Mouse (Mus musculus): Measurements from ENCODE around the gene Nfkb1. TPM values are rescaled to one million over a fixed set of nuclear protein-coding genes. Genes with fewer than 3 reads are reported as not detected.
A peak's percentile ranks its signal among the peaks of the same experiment; 100 is the strongest.

Nfkb1 gene
- polyA plus RNA-seq, 1 experiment from 2014 or later = 22.6 TPM

DNA sequence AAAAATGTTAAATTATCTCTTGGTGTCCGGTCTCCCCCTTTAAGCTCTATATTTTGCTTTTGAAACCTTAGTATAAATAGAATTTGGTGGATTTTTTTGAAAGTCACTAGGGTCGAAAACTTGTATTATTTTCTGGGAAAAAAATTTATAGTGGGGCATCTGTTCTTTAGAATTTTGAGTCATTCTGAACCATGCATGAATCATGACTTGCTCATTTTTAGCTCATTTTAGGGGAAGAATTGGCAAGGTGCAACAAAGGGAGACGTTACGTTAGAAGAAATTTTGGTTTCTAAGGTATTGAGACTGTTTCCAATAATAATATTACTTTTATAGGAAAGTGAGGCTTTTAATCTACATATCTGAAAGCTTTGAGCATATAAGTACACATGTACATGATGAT lies 20.3 kb upstream of the Nfkb1 start:
- no peak overlapping the region for H3K4me3 ChIP-seq (replicated peaks; ENCODE audit: low read length)
- ATAC-seq (ENCODE audit: insufficient read depth, low FRiP score) = no peak
- H3K27ac ChIP-seq (ENCODE audit: low read length) = no peak overlapping the region
- H3K9me3 ChIP-seq (replicated peaks; ENCODE audit: control insufficient read depth, low read length) = no peaks in the 10 kb centered on the region
- no peak overlapping the region for H3K4me2 ChIP-seq (ENCODE audit: low read depth, low read length)
- H3K4me1 ChIP-seq (ENCODE audit: control insufficient read depth, insufficient read depth, low read length) = no peaks in the 10 kb centered on the region
- 83% methylated on average over 4 of the region's 4 CpGs for WGBS
- H3K36me3 ChIP-seq (ENCODE audit: control insufficient read depth, insufficient read depth, low read length) = no peaks in the 10 kb centered on the region
- H3K27me3 ChIP-seq (ENCODE audit: control insufficient read depth, insufficient read depth, low read length) = no peaks in the 10 kb centered on the region
- H3K9ac ChIP-seq (ENCODE audit: low read length) = no peak overlapping the region

- no peak overlapping the region for H3K9ac ChIP-seq (ENCODE audit: low read length)
- no peak for ATAC-seq (ENCODE audit: insufficient read depth, low FRiP score)
- no peak overlapping the region for H3K4me3 ChIP-seq (replicated peaks; ENCODE audit: low read length)
- no peaks in the 10 kb centered on the region for H3K9me3 ChIP-seq (replicated peaks; ENCODE audit: control insufficient read depth, low read length)
- no peaks in the 10 kb centered on the region for H3K36me3 ChIP-seq (ENCODE audit: control insufficient read depth, insufficient read depth, low read length)
- H3K4me2 ChIP-seq (ENCODE audit: low read depth, low read length) = no peak overlapping the region
- H3K27me3 ChIP-seq (ENCODE audit: control insufficient read depth, insufficient read depth, low read length) = no peaks in the 10 kb centered on the region
- WGBS = 81% methylated on average over 9 of the region's 9 CpGs
- no peaks in the 10 kb centered on the region for H3K4me1 ChIP-seq (ENCODE audit: control insufficient read depth, insufficient read depth, low read length)
- H3K27ac ChIP-seq (ENCODE audit: low read length) = no peak overlapping the region
Measured at GRCm38 (mm10) chr3:135711040-135711570, 19.8 kb upstream of the Nfkb1 start.

DNA sequence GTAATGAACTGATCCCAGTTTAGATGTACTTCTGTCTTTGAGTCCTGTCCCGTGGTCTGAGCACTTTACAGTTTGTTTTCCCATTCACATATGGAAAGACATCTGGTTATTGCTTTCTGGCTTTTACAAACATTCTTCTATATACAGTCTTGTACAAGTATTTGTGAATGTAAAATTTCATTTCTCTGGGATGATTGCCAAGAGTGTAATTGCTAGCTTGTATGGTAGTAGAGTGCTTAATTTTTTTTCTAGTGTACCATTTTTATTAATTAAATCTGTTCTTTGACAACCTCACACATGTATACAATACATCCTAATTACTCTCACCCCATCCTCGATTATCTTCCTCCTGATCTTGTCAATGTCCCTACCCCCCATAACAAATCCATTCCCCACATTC lies 12.0 kb upstream of the Nfkb1 start:
- Histone ChIP-seq H3K27me3 (ENCODE audit: control insufficient read depth, insufficient read depth, low read length) (no peaks in the 10 kb centered on the region), H3K9ac (ENCODE audit: low read length) (no peak overlapping the region), H3K36me3 (ENCODE audit: control insufficient read depth, insufficient read depth, low read length) (no peaks in the 10 kb centered on the region), H3K4me1 (ENCODE audit: control insufficient read depth, insufficient read depth, low read length) (peaks cover 11% of the 10 kb centered on the region), H3K27ac (ENCODE audit: low read length) (no peak overlapping the region), H3K9me3 (replicated peaks; ENCODE audit: control insufficient read depth, low read length) (no peaks in the 10 kb centered on the region), H3K4me3 (replicated peaks; ENCODE audit: low read length) (no peak overlapping the region), H3K4me2 (ENCODE audit: low read depth, low read length) (no peak overlapping the region)
- no peak; the same call in 1 of the 2 replicates for ATAC-seq (ENCODE audit: insufficient read depth, low FRiP score)
- WGBS = 34% methylated on average over 2 of the region's 2 CpGs

DNA sequence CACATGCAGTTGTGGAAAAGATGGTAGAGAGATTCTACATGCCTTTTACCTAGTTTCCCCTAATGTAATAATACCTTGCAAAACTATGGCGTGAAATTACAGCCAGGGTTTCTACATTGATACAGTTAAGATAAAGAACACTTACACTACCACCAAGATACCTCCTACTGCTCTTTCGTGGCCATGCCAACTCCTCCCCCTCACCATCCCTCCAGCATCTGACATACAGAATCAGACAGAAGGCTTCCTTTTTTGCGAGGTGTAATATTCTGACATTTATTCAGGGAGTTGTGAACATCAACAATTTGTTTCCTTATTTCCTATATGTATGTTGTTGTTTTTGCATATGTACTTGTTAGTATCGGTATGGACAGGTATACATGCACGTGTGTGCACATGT lies 11.3 kb upstream of the Nfkb1 start:
- ATAC-seq (ENCODE audit: insufficient read depth, low FRiP score) = no peak
- H3K4me1 ChIP-seq (ENCODE audit: control insufficient read depth, insufficient read depth, low read length) = peaks cover 11% of the 10 kb centered on the region
- WGBS = 84% methylated on average over 5 of the region's 5 CpGs

GRCm38 (mm10) chr3:135699523-135700264 lies 8.3 kb upstream of the Nfkb1 start:
- H3K36me3 ChIP-seq (ENCODE audit: control insufficient read depth, insufficient read depth, low read length) = no peaks in the 10 kb centered on the region
- H3K27ac ChIP-seq (ENCODE audit: low read length) = peak overlapping the region; percentile 71
- no peak overlapping the region for H3K4me3 ChIP-seq (replicated peaks; ENCODE audit: low read length)
- H3K9me3 ChIP-seq (replicated peaks; ENCODE audit: control insufficient read depth, low read length) = no peaks in the 10 kb centered on the region
- no peaks in the 10 kb centered on the region for H3K27me3 ChIP-seq (ENCODE audit: control insufficient read depth, insufficient read depth, low read length)
- no peak overlapping the region for H3K9ac ChIP-seq (ENCODE audit: low read length)
- WGBS = 48% methylated on average over 10 of the region's 10 CpGs
- peak overlapping the region; percentile 20; the same call in 1 of the 2 replicates for H3K4me2 ChIP-seq (ENCODE audit: low read depth, low read length)
- peak; percentile 58; the same call in 1 of the 2 replicates for ATAC-seq (ENCODE audit: insufficient read depth, low FRiP score)
- H3K4me1 ChIP-seq (ENCODE audit: control insufficient read depth, insufficient read depth, low read length) = peaks cover 11% of the 10 kb centered on the region

More for the DNA sequence above, 11.3 kb upstream of the Nfkb1 start:
- no peak overlapping the region for H3K4me2 ChIP-seq (ENCODE audit: low read depth, low read length)
- no peak overlapping the region for H3K4me3 ChIP-seq (replicated peaks; ENCODE audit: low read length)
- no peak overlapping the region for H3K27ac ChIP-seq (ENCODE audit: low read length)
- no peaks in the 10 kb centered on the region for H3K9me3 ChIP-seq (replicated peaks; ENCODE audit: control insufficient read depth, low read length)
- H3K9ac ChIP-seq (ENCODE audit: low read length) = no peak overlapping the region
- H3K27me3 ChIP-seq (ENCODE audit: control insufficient read depth, insufficient read depth, low read length) = no peaks in the 10 kb centered on the region
- H3K36me3 ChIP-seq (ENCODE audit: control insufficient read depth, insufficient read depth, low read length) = no peaks in the 10 kb centered on the region

- H3K4me1 ChIP-seq (ENCODE audit: control insufficient read depth, insufficient read depth, low read length) = peaks cover 11% of the 10 kb centered on the region
- H3K4me3 ChIP-seq (replicated peaks; ENCODE audit: low read length) = no peak overlapping the region
- no peaks in the 10 kb centered on the region for H3K27me3 ChIP-seq (ENCODE audit: control insufficient read depth, insufficient read depth, low read length)
- 47% methylated on average over 12 of the region's 12 CpGs for WGBS
- H3K36me3 ChIP-seq (ENCODE audit: control insufficient read depth, insufficient read depth, low read length) = no peaks in the 10 kb centered on the region
- ATAC-seq (ENCODE audit: insufficient read depth, low FRiP score) = no peak
- no peak overlapping the region for H3K27ac ChIP-seq (ENCODE audit: low read length)
- no peak overlapping the region for H3K9ac ChIP-seq (ENCODE audit: low read length)
- H3K9me3 ChIP-seq (replicated peaks; ENCODE audit: control insufficient read depth, low read length) = no peaks in the 10 kb centered on the region
- no peak overlapping the region for H3K4me2 ChIP-seq (ENCODE audit: low read depth, low read length)
Measured at GRCm38 (mm10) chr3:135698466-135698975, 7.2 kb upstream of the Nfkb1 start.

DNA sequence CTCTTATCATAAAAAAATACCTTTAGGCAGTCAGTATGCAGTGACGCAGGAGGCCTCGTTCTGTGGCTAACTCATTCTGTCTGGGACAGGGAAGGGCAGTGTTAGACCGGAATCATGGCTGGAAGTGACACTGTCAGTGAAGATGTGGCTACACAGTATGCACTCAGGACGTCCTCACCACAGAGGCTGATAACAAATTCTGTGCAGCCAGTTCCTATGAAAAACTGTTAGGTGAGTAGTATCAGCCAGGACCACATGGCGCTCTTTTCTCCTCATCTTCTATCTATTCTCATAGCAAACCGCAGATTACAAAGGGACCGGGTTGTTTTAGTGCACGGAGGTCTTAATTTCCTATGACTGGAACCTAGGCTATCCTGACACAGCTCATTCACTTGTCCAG lies 4.9 kb upstream of the Nfkb1 start:
- peaks cover 22% of the 10 kb centered on the region for H3K4me1 ChIP-seq (ENCODE audit: control insufficient read depth, insufficient read depth, low read length)
- no peaks in the 10 kb centered on the region for H3K9me3 ChIP-seq (replicated peaks; ENCODE audit: control insufficient read depth, low read length)
- H3K4me2 ChIP-seq (ENCODE audit: low read depth, low read length) = no peak overlapping the region
- H3K4me3 ChIP-seq (replicated peaks; ENCODE audit: low read length) = no peak overlapping the region
- no peak overlapping the region for H3K9ac ChIP-seq (ENCODE audit: low read length)
- H3K27ac ChIP-seq (ENCODE audit: low read length) = no peak overlapping the region
- no peaks in the 10 kb centered on the region for H3K36me3 ChIP-seq (ENCODE audit: control insufficient read depth, insufficient read depth, low read length)
- H3K27me3 ChIP-seq (ENCODE audit: control insufficient read depth, insufficient read depth, low read length) = no peaks in the 10 kb centered on the region
- no peak for ATAC-seq (ENCODE audit: insufficient read depth, low FRiP score)
- 85% methylated on average over 8 of the region's 8 CpGs for WGBS

DNA sequence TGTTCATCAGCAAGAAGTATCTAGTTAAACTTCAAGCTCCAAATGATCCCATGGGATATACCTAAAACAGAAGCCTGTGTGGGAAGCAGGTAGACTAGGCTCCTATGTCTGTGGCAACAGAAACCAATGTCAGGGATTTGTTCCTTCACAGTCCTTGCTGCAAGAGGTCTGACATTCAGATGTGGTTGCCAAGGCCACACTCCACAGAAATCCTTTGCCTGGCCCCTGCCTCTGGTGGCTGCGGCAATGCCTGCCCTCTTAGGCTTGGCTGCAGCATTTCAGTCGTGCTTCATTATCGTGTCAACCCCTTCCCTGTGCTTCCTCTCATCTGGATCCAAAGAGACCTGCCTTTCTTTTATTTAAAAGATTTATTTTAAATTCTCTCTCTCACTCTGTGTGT lies 1.7 kb upstream of the Nfkb1 start:
- no peak for ATAC-seq (ENCODE audit: insufficient read depth, low FRiP score)
- Histone ChIP-seq H3K27me3 (ENCODE audit: control insufficient read depth, insufficient read depth, low read length) (no peaks in the 10 kb centered on the region), H3K4me1 (ENCODE audit: control insufficient read depth, insufficient read depth, low read length) (peaks cover 22% of the 10 kb centered on the region), H3K9me3 (replicated peaks; ENCODE audit: control insufficient read depth, low read length) (no peaks in the 10 kb centered on the region), H3K36me3 (ENCODE audit: control insufficient read depth, insufficient read depth, low read length) (no peaks in the 10 kb centered on the region), H3K27ac (ENCODE audit: low read length) (no peak overlapping the region), H3K9ac (ENCODE audit: low read length) (no peak overlapping the region), H3K4me2 (ENCODE audit: low read depth, low read length) (no peak overlapping the region), H3K4me3 (replicated peaks; ENCODE audit: low read length) (no peak overlapping the region)
- WGBS = 53% methylated on average over 3 of the region's 3 CpGs

GRCm38 (mm10) chr3:135690568-135691190 lies 668 bp downstream of the Nfkb1 start:
- Histone ChIP-seq H3K9me3 (replicated peaks; ENCODE audit: control insufficient read depth, low read length) (no peaks in the 10 kb centered on the region), H3K4me2 (ENCODE audit: low read depth, low read length) (peak overlapping the region; percentile 81), H3K4me3 (replicated peaks; ENCODE audit: low read length) (peak overlapping the region; percentile 91), H3K4me1 (ENCODE audit: control insufficient read depth, insufficient read depth, low read length) (peaks cover 28% of the 10 kb centered on the region), H3K36me3 (ENCODE audit: control insufficient read depth, insufficient read depth, low read length) (no peaks in the 10 kb centered on the region), H3K27ac (ENCODE audit: low read length) (peak overlapping the region; percentile 96), H3K9ac (ENCODE audit: low read length) (peak overlapping the region; percentile 100), H3K27me3 (ENCODE audit: control insufficient read depth, insufficient read depth, low read length) (no peaks in the 10 kb centered on the region)
- WGBS = 1% methylated on average over 42 of the region's 47 CpGs
- peak; percentile 77 for ATAC-seq (ENCODE audit: insufficient read depth, low FRiP score)

Data from stomach, embryonic 16.5 days (tissue).